Mouse (Mus musculus): Measurements from ENCODE around the gene Mrps23.
"Not testable (repeated sequence)": the region's sequence is repeated elsewhere in the genome, so short reads cannot be mapped to it uniquely, and the experiment has no call there.

- TF ChIP-seq POLR2A (IDR thresholded peaks at IDR 0.05; ENCODE audit: borderline replicate concordance, extremely low read depth, insufficient read depth, insufficient read length, poor library complexity, severe bottlenecking); CTCF (IDR thresholded peaks at IDR 0.05; ENCODE audit: borderline replicate concordance, extremely low read depth, insufficient read depth, insufficient read length): not testable (repeated sequence)
These were observed 8.5 kb upstream of the Mrps23 start for GRCm38 (mm10) chr11:88195699-88196098.

Measured in brain, embryonic 14.5 days (tissue).